Mouse (Mus musculus): ENCODE data around the gene Aldh16a1. TPM values are rescaled to one million over a fixed set of nuclear protein-coding genes. Genes with fewer than 3 reads are reported as not detected.

The Aldh16a1 gene
- polyA plus RNA-seq, 1 experiment from 2014 or later = 33.9 TPM

MicroRNAs within 50 kb of the gene (microRNA counts, 519-probe panel; counts per million panel counts)
- 2,572 counts per million, percentile 63 among the panel's probes with 10 or more counts for microRNA mmu-miR-150

Small RNA genes within 50 kb of the gene (microRNA-seq; reads per million reads assigned to microRNA genes)
- gene Mir150 (29.8 reads per million, percentile 39 among the genes with 10 or more reads in this experiment), gene Mir5121 (10.2 reads per million, percentile 27 among the genes with 10 or more reads in this experiment), gene Mir7055 (not detected)

Other genes starting within 250 kb of the Aldh16a1 start
- gene Ap2a1, start 225.1 kb downstream of the Aldh16a1 start, polyA plus RNA-seq (2015; fragmentation: Nextera tagmentation; extraction: Ambion mirVana) = 51.8 and 52.0 TPM in 2 replicates
- gene Tsks, start 211.4 kb downstream of the Aldh16a1 start, polyA plus RNA-seq (2015; fragmentation: Nextera tagmentation; extraction: Ambion mirVana) = 0.12 and 0.40 TPM in 2 replicates
- 7.6 and 8.9 TPM in 2 replicates for gene Cpt1c, start 179.7 kb downstream of the Aldh16a1 start, polyA plus RNA-seq (2015; fragmentation: Nextera tagmentation; extraction: Ambion mirVana)
- 355 and 387 TPM in 2 replicates for gene Prmt1, start 168.0 kb downstream of the Aldh16a1 start, polyA plus RNA-seq (2015; fragmentation: Nextera tagmentation; extraction: Ambion mirVana)
- 71.4 and 73.6 TPM in 2 replicates for gene Irf3, start 156.9 kb downstream of the Aldh16a1 start, polyA plus RNA-seq (2015; fragmentation: Nextera tagmentation; extraction: Ambion mirVana)
- 32.2 and 33.3 TPM in 2 replicates for gene Bcl2l12, start 155.9 kb downstream of the Aldh16a1 start, polyA plus RNA-seq (2015; fragmentation: Nextera tagmentation; extraction: Ambion mirVana)
- 22.7 and 26.4 TPM in 2 replicates for gene Scaf1, start 138.2 kb downstream of the Aldh16a1 start, polyA plus RNA-seq (2015; fragmentation: Nextera tagmentation; extraction: Ambion mirVana)
- gene Rras, start 136.6 kb downstream of the Aldh16a1 start, polyA plus RNA-seq (2015; fragmentation: Nextera tagmentation; extraction: Ambion mirVana) = 74.8 and 85.0 TPM in 2 replicates
- gene Prr12, start 101.7 kb downstream of the Aldh16a1 start, polyA plus RNA-seq (2015; fragmentation: Nextera tagmentation; extraction: Ambion mirVana) = 5.6 and 7.3 TPM in 2 replicates
- 53.8 and 55.9 TPM in 2 replicates for gene Nosip, start 92.2 kb downstream of the Aldh16a1 start, polyA plus RNA-seq (2015; fragmentation: Nextera tagmentation; extraction: Ambion mirVana)
- gene Prrg2, start 91.9 kb downstream of the Aldh16a1 start, polyA plus RNA-seq (2015; fragmentation: Nextera tagmentation; extraction: Ambion mirVana) = 12.9 and 16.6 TPM in 2 replicates
- gene Rcn3, start 62.4 kb downstream of the Aldh16a1 start, polyA plus RNA-seq (2015; fragmentation: Nextera tagmentation; extraction: Ambion mirVana) = 207 and 214 TPM in 2 replicates
- gene Fcgrt, start 50.7 kb downstream of the Aldh16a1 start, polyA plus RNA-seq (2015; fragmentation: Nextera tagmentation; extraction: Ambion mirVana) = 56.8 and 58.2 TPM in 2 replicates
- gene Rps11, start 30.1 kb downstream of the Aldh16a1 start, polyA plus RNA-seq (2015; fragmentation: Nextera tagmentation; extraction: Ambion mirVana) = 809 and 812 TPM in 2 replicates
- gene Rpl13a, start 25.8 kb downstream of the Aldh16a1 start, polyA plus RNA-seq (2015; fragmentation: Nextera tagmentation; extraction: Ambion mirVana) = 684 and 727 TPM in 2 replicates
- 0.34 TPM in 1 of 2 replicates, not detected in the other for gene Gm45713, start 18.4 kb downstream of the Aldh16a1 start, polyA plus RNA-seq (2015; fragmentation: Nextera tagmentation; extraction: Ambion mirVana)
- gene Flt3l, start 18.2 kb downstream of the Aldh16a1 start, polyA plus RNA-seq (2015; fragmentation: Nextera tagmentation; extraction: Ambion mirVana) = 2.3 and 2.8 TPM in 2 replicates
- gene Pih1d1, start 281 bp downstream of the Aldh16a1 start, polyA plus RNA-seq (2015; fragmentation: Nextera tagmentation; extraction: Ambion mirVana) = 76.8 and 82.5 TPM in 2 replicates
- gene Slc17a7, start 9.4 kb upstream of the Aldh16a1 start, polyA plus RNA-seq (2015; fragmentation: Nextera tagmentation; extraction: Ambion mirVana) = 3.6 and 4.7 TPM in 2 replicates
- gene Gfy, start 25.0 kb upstream of the Aldh16a1 start, polyA plus RNA-seq (2015; fragmentation: Nextera tagmentation; extraction: Ambion mirVana) = not detected in 2 replicates
- 0.42 TPM in 1 of 2 replicates, not detected in the other for gene Pth2, start 26.4 kb upstream of the Aldh16a1 start, polyA plus RNA-seq (2015; fragmentation: Nextera tagmentation; extraction: Ambion mirVana)
- 0.58 and 0.75 TPM in 2 replicates for gene Ccdc155, start 50.3 kb upstream of the Aldh16a1 start, polyA plus RNA-seq (2015; fragmentation: Nextera tagmentation; extraction: Ambion mirVana)
- 1.2 and 1.4 TPM in 2 replicates for gene Dkkl1, start 57.6 kb upstream of the Aldh16a1 start, polyA plus RNA-seq (2015; fragmentation: Nextera tagmentation; extraction: Ambion mirVana)
- gene Tead2, start 61.2 kb upstream of the Aldh16a1 start, polyA plus RNA-seq (2015; fragmentation: Nextera tagmentation; extraction: Ambion mirVana) = 88.0 and 92.4 TPM in 2 replicates
- 5.0 and 9.2 TPM in 2 replicates for gene Cd37, start 84.5 kb upstream of the Aldh16a1 start, polyA plus RNA-seq (2015; fragmentation: Nextera tagmentation; extraction: Ambion mirVana)
- gene Slc6a16, start 86.5 kb upstream of the Aldh16a1 start, polyA plus RNA-seq (2015; fragmentation: Nextera tagmentation; extraction: Ambion mirVana) = 0.09 TPM in 1 of 2 replicates, not detected in the other
- gene Slc6a21, start 122.9 kb upstream of the Aldh16a1 start, polyA plus RNA-seq (2015; fragmentation: Nextera tagmentation; extraction: Ambion mirVana) = not detected in 2 replicates
- 12.4 and 18.0 TPM in 2 replicates for gene Trpm4, start 179.2 kb upstream of the Aldh16a1 start, polyA plus RNA-seq (2015; fragmentation: Nextera tagmentation; extraction: Ambion mirVana)
- 26.6 and 28.7 TPM in 2 replicates for gene Hrc, start 180.7 kb upstream of the Aldh16a1 start, polyA plus RNA-seq (2015; fragmentation: Nextera tagmentation; extraction: Ambion mirVana)
- gene Ppfia3, start 212.4 kb upstream of the Aldh16a1 start, polyA plus RNA-seq (2015; fragmentation: Nextera tagmentation; extraction: Ambion mirVana) = 1.5 TPM in 2 replicates
- 0.81 and 0.91 TPM in 2 replicates for gene Lin7b, start 216.0 kb upstream of the Aldh16a1 start, polyA plus RNA-seq (2015; fragmentation: Nextera tagmentation; extraction: Ambion mirVana)
- 145 and 161 TPM in 2 replicates for gene Snrnp70, start 241.2 kb upstream of the Aldh16a1 start, polyA plus RNA-seq (2015; fragmentation: Nextera tagmentation; extraction: Ambion mirVana)